Mouse (Mus musculus) right cerebral cortex, postnatal 25 days (tissue): ENCODE measurements around the gene Dpp4.

ENCODE experiments used
- DNase-seq: peaks from one replicate; pipeline ENCODE4 v3.0.0; 2022

Gene Dpp4

GRCm38 (mm10) chr2:62408216-62408615, 3.8 kb downstream of the Dpp4 start:
- DNase-seq, result no peak

GRCm38 (mm10) chr2:62403556-62404135, 8.4 kb downstream of the Dpp4 start:
- no peak for DNase-seq

DNA sequence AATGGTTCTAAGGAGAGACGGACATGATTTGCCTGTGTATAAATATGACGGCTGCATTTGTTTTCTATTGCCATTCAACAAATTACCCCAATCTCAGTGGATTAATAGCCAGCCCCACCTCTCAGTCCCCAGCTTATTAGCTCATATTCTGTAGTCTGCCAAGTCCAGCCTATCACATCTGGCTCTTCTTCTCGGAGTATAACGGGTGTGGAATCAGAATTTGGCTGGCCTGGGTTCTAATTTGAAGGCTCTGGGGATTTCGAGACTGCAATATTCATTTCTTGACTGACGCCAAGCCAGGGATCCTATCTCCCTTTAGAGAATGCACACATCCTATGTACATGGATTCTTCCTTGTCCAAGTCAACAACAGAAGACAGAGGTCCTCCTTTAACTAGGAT, 11.0 kb downstream of the Dpp4 start:
- no peak for DNase-seq

GRCm38 (mm10) chr2:62399832-62400231, 12.2 kb downstream of the Dpp4 start:
- no peak for DNase-seq

- DNase-seq, result no peak
Measured at GRCm38 (mm10) chr2:62399361-62399760, 12.7 kb downstream of the Dpp4 start.

DNA sequence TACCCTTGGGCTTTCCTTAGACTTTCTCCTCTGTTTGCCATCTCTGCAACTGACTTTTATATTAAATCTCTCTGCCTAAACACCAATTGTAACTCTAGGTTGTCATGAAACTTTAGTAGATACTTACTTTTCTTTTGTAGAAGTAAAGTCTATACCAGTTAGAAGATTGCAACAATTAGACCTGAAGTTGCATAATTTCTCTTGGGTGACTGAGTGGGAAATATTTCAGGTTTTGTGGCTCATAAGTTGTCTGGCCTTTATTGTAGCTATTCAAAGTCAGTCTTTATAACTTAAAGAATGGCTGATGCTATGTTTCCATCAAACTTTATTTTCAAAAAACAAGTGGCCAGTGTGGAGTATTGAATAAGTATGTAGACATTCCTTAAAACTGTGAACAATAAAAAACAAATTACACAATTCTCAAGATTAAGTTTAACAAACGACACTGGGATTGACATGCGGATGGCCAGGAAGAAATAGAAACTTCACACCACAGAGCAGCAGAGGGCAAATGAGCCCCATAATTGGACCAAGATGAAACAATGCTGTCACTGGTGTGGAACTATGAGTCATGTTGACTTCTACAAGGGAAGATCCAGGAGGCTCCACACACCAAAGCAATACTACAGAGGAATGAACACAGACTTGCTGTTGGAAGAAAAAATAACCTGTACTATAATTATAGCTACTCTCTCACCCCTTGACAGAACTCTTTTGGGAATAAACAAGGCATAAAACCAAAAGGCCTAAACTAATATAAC, 13.7 kb downstream of the Dpp4 start:
- no peak for DNase-seq

DNA sequence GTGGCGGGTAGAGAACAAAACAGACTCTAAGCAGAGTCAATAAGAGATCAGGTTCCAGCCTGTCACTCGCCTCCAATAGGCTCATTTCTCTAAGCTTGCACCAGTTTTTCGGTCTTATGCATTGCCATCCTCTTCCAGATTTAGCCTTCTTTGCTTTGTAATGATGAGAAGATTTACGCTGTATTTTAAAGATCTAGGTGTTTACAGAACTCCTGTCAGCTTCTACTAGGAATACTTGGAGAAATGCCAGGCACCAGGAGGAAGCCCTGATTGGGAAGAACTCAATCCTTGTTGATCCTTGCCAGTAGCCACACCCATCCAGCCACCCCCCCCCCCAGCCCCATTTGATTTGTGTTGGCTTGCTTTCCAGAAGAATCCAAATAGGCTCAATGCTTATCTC, 14.4 kb downstream of the Dpp4 start:
- no peak for DNase-seq

- no peak for DNase-seq
Measured at GRCm38 (mm10) chr2:62396799-62397198, 15.2 kb downstream of the Dpp4 start.

- no peak for DNase-seq
Measured at GRCm38 (mm10) chr2:62394800-62395199, 17.2 kb downstream of the Dpp4 start.

GRCm38 (mm10) chr2:62392098-62392497, 19.9 kb downstream of the Dpp4 start:
- DNase-seq, result no peak

DNA sequence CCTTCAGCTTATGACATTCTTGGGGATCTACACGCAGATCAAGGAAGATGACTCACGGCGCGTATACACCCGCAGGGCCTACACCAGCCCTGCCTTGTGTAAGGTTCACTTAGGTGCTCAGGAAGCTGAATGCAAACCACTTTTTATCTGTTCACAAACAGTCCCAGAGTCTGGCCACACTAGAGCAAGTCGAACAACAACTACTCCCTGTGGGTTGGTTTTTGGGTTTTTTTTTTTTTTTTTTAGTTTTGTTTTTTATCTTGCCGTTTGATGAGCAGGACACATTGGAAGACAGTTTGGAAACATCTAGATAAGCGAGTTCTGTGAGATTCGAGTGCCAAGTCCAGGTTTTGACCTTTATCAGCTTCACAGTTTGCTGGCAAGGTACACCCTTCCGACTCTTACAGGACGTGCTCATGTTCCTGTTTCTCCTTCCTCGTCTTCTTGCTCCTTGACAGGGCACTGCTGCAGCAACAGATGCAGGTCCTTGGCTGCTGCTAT, 21.0 kb downstream of the Dpp4 start:
- no peak for DNase-seq

DNA sequence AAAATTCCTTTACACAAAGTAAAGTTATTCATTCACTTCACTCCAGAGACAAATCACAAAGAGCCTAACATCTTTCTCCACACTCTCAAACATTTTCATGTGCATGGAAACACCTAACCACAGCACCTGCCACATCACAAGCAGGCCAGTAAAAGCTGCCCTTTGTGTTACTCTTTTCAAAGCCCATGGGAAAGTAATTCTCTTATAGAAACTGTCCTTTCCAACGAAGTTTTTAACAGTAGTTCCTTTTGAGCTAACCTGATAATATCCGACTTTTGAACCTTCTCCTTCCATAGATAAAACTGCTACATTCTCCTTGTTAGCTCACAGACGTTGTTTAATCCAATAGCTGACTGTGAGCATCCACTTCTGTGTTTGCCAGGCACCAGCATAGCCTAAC, 21.7 kb downstream of the Dpp4 start:
- no peak for DNase-seq

DNA sequence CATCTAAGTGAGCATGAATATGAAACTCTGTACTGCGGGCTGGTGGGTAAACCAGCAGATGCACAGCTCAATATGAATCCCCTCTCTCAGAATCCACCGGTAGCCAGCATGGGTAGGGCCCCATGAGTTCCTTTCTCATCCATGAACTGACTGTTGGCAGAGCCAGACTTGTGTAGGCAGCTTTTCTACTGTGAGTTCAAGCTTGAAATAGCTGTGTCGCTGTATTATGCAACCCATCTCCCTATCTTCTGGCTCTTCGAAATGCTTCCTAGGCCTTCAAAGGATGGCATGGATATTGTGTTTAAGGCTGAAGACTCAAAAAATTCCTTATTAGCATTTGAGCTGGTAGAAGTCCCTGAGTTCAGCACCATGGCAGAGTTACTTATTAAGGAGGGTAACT, 23.2 kb downstream of the Dpp4 start:
- DNase-seq, result no peak

DNA sequence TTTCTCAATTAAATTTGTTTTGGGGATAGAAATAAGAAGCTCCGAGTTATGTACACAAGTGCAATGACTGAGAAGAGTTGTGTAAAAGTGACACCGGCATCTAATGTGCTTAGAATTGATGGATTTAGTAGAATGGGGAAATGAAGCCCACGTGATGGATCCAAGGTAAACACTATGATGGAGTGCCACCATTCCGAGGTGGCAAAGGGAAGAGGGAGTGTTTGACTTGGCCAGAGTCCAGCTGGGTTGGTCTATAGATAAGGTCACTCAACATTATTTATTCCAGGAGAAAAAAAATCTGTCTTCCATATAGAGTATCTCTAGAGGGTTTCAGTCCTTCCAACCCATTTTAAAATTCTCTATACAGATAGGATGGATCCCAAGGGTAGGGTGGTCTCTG, 28.8 kb downstream of the Dpp4 start:
- DNase-seq, result no peak

DNA sequence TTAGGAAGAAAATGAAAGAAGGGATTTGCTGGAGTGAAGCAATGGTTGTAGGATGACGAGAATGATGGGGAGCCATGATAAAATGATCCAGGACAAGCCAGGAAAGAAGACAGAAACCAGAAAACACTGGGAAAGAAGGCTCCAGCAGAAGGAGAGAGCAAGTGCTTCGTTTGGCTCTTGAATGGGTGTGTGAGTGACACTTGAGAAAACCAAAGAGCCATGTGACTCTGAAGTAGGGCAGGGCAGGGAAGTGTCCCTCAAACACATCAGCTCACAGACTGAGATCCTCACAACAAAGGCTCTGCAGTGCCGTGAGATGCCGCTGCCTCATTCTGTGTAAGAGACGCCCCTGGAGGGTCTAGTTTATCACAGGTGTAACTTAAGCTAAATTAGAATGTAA, 29.6 kb downstream of the Dpp4 start:
- DNase-seq, result no peak

- DNase-seq, result no peak
Measured at GRCm38 (mm10) chr2:62381756-62382155, 30.3 kb downstream of the Dpp4 start.

GRCm38 (mm10) chr2:62373692-62374091, 38.3 kb downstream of the Dpp4 start:
- no peak for DNase-seq

DNA sequence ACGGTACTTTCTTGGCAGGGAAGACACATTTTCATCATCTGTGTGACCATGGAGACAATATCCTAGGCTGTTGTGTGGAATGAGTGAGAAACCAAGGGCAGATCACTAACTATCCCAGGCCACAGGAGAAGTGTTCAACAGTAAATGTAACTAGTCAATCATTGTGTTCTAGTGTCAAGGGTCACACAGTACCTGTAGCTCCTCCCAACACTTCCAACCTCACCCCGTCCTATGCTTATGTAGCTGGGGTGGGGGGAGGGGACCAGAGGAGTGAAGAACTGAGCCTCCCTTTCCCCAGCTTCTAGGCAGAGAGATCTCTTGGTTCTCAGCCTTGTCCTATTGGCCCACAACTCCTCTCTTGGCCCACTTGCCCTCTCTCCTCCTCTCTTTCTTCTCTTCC, 42.0 kb downstream of the Dpp4 start:
- DNase-seq, result no peak

DNA sequence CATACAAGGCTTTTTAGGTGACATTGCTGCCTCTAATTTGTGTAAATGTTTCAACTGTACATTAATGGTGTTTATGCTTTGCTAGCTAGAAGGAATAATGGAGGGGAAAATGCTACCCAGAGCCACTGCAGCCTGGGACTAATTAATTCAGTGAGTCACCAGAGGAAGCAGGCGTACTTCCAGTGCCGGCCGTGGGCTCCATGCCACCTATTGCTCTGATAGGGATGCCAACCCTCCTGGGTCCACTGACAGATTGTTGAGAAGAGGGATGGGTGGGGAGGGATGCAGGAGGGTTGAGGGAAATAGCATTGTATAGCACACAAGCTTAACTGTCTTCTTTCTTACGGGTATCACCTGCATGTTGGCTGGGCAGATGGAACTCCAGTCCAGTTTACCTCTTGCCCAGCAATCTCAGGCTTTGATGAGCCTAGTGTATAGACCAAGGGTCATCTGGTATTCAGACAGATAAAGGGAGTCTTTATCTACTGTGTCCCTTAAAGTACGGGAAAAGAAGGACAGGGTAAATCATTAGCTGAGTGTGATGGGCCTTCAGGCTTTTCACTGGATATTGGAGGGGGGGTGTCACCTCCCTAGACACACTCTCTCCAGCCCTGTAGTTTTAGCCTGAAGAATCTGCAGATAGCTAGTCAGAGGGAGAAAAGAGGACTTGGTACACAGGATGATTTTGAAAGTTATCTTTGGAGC, 43.5 kb downstream of the Dpp4 start:
- DNase-seq, result no peak

DNA sequence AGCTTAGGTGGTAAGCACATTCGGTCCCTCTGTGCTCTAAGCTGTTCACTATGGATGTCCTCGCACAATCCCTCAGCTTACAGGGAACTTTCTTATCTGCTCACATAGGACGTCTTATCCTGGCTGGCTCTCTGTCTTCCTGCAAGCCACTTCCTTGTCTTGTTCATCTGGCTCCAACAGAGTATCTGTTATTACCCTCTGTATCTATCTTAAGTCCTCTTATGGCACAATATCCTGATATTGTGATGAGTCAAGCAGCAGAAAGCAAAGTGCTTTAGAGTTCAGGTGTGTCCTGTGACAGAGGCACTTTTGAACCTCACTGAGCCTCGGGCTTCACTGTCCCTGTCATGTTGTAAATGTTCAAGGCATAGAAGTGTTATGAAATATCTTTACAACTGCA, 48.4 kb downstream of the Dpp4 start:
- no peak for DNase-seq

GRCm38 (mm10) chr2:62362211-62362610, 49.8 kb downstream of the Dpp4 start:
- no peak for DNase-seq

DNA sequence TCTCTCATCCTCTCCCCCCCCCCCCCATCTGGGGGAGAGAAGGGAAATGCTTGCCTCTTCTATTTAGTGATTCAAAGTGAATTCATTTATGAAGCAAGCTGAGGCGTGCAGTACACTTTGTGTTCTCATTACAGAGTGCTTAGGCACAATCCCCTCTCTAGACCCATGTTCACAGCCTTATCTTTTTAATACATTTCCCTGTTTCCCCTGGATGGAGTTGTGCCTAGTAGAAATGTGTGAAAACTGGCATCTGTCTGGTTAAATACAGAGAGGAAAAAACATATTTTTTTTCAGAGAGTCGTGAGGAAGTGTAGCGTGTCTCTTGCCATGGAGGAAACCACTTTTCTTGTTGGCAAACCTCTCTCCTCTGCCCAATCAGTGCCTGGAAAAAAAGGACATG, 50.5 kb downstream of the Dpp4 start:
- DNase-seq, result no peak

DNA sequence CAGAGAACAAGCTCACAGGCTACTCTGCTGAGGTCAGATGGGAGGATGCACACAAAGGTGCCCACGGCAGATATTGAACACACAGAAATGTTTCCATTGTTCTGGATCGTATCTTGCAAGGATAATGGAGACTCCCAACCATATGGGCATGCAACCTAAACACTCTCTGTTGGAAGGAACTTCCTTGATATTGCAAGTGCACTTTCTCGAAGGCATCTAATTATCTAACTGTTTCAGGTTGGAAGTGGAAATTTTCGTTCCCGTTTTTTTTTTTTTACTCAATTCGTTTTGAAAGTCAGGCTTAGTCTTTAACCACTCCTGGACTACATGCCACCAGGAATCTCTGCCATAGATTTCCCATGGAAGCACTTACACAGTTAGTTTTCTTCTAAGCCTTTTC, 51.2 kb downstream of the Dpp4 start:
- DNase-seq, result no peak

GRCm38 (mm10) chr2:62357259-62357658, 54.8 kb downstream of the Dpp4 start:
- peak; percentile 47 for DNase-seq
